Mouse (Mus musculus): Measurements from ENCODE around the gene Cast. TPM values are rescaled to one million over a fixed set of nuclear protein-coding genes. Genes with fewer than 3 reads are reported as not detected.

The Cast gene
- polyA plus RNA-seq, 1 experiment from 2014 or later = 24.4 TPM

DNA sequence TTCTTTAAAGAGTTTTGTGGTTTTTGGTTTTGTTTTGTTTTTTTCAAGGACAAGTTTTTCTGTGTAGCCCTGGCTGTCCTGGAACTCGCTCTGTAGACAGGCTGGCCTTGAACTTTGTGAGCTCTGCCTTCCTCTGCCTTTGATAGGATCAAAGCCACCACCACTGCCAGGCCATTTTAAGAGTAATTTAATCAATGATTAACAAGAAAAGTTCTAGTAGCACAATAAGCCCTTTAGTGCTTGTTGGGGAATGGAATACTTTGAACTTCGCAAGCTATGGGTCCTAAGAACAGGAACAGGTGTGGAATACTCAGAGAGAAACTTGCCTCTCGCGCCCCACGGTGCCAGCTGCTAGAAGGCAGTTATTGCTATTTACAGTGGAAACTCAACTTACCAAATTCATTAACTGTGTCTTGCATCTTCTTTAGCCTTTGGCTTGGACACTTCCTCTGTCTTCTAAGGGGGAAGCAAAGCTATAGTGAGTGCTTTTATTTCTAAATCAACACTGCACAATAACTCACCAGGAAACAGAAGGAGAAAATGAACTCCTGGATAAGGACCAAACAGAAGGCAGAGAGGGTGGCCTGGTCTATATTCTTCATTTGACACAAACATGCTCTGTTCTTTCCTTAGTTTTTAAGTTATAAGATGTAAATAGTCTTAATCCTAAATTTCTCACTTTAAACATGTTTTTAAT lies 113.0 kb downstream of the Cast start:
- no peak overlapping the region for H3K9ac ChIP-seq (replicated peaks; ENCODE audit: low read length)
- no peak for ATAC-seq (replicated peaks; ENCODE audit: insufficient number of reproducible peaks, low FRiP score, low TSS enrichment, low read depth)
- H3K4me1 ChIP-seq (ENCODE audit: control insufficient read depth, insufficient read depth, low read length) = no peaks in the 10 kb centered on the region
- 84% methylated on average over 5 of the region's 5 CpGs for WGBS
- no peak for DNase-seq (ENCODE audit: low spot score)
- no peaks in the 10 kb centered on the region for H3K27me3 ChIP-seq (ENCODE audit: control insufficient read depth, insufficient read depth, low read length)
- no peaks in the 10 kb centered on the region for H3K36me3 ChIP-seq (replicated peaks; ENCODE audit: control insufficient read depth, insufficient read depth, low read depth, low read length)
- H3K4me3 ChIP-seq (ENCODE audit: low read depth, low read length) = no peak overlapping the region
- no peaks in the 10 kb centered on the region for H3K9me3 ChIP-seq (replicated peaks; ENCODE audit: control insufficient read depth, low read length)
- no peak overlapping the region for H3K27ac ChIP-seq (replicated peaks; ENCODE audit: low read depth, low read length)
- no peak overlapping the region for H3K4me2 ChIP-seq (ENCODE audit: low read depth, low read length)

Other genes with a start within 250 kb of the Cast start
- 4.6 and 6.6 TPM in 2 replicates for gene Erap1, start 169.2 kb downstream of the Cast start, polyA plus RNA-seq (2014; fragmentation: Nextera tagmentation; extraction: Ambion mirVana)

Measured in embryonic facial prominence, embryonic 11.5 days (tissue).